Mouse (Mus musculus) C2C12 (cell line): Measurements from ENCODE around the gene Syt1.

Experiments used
- CEBPB ChIP-seq: IDR thresholded peaks from one replicate; pipeline ENCODE4 v1.6.1; 2011; ENCODE audit warnings: low read depth, mild to moderate bottlenecking, control low read depth, moderate library complexity
- CTCF ChIP-seq: IDR thresholded peaks from one replicate; pipeline ENCODE4 v1.5.1; 2011; ENCODE audit not compliant: control insufficient read depth, insufficient read depth, insufficient read length
- USF1 ChIP-seq: IDR thresholded peaks from one replicate; pipeline ENCODE4 v1.6.1; 2011; ENCODE audit warnings: low read depth, mild to moderate bottlenecking, control low read depth, moderate library complexity

- no peak for TF ChIP-seq CTCF
- no peak for TF ChIP-seq USF1
- no peak for TF ChIP-seq CEBPB
These were observed 442.6 kb downstream of the Syt1 start for GRCm38 (mm10) chr10:108568136-108568535.
